Mouse (Mus musculus): ENCODE results near the gene Zfp729b. TPM values are rescaled to one million over a fixed set of nuclear protein-coding genes. Genes with fewer than 3 reads are reported as not detected.

Gene Zfp729b
- total RNA-seq (2021), result 1 to 10 TPM; 2.3 to 2.8 TPM
- long read RNA-seq, experiment 1, result 0 reads
- long read RNA-seq, experiment 2, result 0 reads

- peak; percentile 80 for DNase-seq
Measured at GRCm38 (mm10) chr13:67609066-67609876, at the start of gene Zfp729b. Gene Zfp729b, minus strand, starts transcription at chr13:67609707.

- DNase-seq, result no peak
Measured at GRCm38 (mm10) chr13:67652496-67652895, 43.0 kb upstream of the Zfp729b start.

GRCm38 (mm10) chr13:67637294-67638007 lies 27.9 kb upstream of the Zfp729b start, which contains the start of the genes Gm49345 and Zfp729a:
Gene Gm49345, minus strand, starts transcription at chr13:67637769.
Gene Zfp729a, minus strand, starts transcription at chr13:67637791.
- DNase-seq, result peak; percentile 79

GRCm38 (mm10) chr13:67610108-67610507 lies 601 bp upstream of the Zfp729b start:
- DNase-seq, result no peak

- no peak for DNase-seq
Measured at GRCm38 (mm10) chr13:67572591-67573189, 36.8 kb downstream of the Zfp729b start.

- no peak for DNase-seq
Measured at GRCm38 (mm10) chr13:67553730-67554129, 55.8 kb downstream of the Zfp729b start, which contains the start of gene Zfp748. Gene Zfp748, minus strand, starts transcription at chr13:67553830.

GRCm38 (mm10) chr13:67552505-67553346 lies 56.8 kb downstream of the Zfp729b start:
- DNase-seq, result peak; percentile 77

DNA sequence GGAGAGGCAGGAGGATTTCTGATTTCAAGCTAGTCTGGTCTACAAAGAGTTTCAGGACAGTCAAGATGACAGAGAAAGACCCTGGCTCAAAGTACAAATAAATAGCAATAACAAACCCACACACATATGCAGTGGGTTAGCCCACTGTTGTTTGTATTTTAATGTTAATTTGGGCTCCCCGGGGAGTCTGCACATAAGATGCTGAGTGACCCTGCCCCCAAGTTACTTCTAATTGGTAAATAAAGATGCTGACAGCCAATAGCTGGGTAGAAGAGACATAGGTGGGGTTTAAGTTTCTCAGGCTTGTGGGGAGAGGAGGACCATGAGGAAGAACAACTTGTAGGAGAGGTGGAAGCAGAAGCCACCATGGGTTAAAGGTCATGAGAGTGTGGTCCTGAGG lies 63.6 kb downstream of the Zfp729b start:
- DNase-seq, result no peak

Other genes starting within 250 kb of the Zfp729b start
- gene Gm28044, start 249.2 kb downstream of the Zfp729b start, total RNA-seq (2021), result under 1 TPM in 1 of 2 experiments, not detected in 1; 0.94 TPM
- gene Zfp953, start 249.1 kb downstream of the Zfp729b start, total RNA-seq (2021), result 1 to 10 TPM in 1 of 2 experiments, under 1 TPM in 1; 0.99 to 1.2 TPM
- gene Gm28041, start 234.0 kb downstream of the Zfp729b start, total RNA-seq (2021), result 1 to 10 TPM in 1 of 2 experiments, not detected in 1; 1.2 TPM
- gene Zfp456, start 233.9 kb downstream of the Zfp729b start, total RNA-seq (2021), result under 1 TPM; 0.23 to 0.32 TPM
- 1 to 10 TPM in 1 of 2 experiments, under 1 TPM in 1; 0.64 to 1.1 TPM for gene Zfp429, start 209.9 kb downstream of the Zfp729b start, total RNA-seq (2021)
- gene Zfp459, start 188.3 kb downstream of the Zfp729b start, total RNA-seq (2021), result under 1 TPM; 0.16 to 0.36 TPM
- 1 to 10 TPM; 3.9 to 4.2 TPM for gene Zfp874a, start 158.1 kb downstream of the Zfp729b start, total RNA-seq (2021)
- 10 to 100 TPM in 1 of 2 experiments, 1 to 10 TPM in 1; 8.3 to 11.0 TPM for gene Zfp874b, start 125.4 kb downstream of the Zfp729b start, total RNA-seq (2021)
- gene Zfp58, start 109.2 kb downstream of the Zfp729b start, total RNA-seq (2021), result 1 to 10 TPM; 2.8 to 2.9 TPM
- not detected for gene Gm26965, start 83.6 kb downstream of the Zfp729b start, total RNA-seq (2021)
- gene Zfp87, start 83.5 kb downstream of the Zfp729b start, total RNA-seq (2021), result 1 to 10 TPM; 4.5 to 5.6 TPM
- 1 to 10 TPM; 2.2 to 2.6 TPM for gene Zfp748, start 55.9 kb downstream of the Zfp729b start, total RNA-seq (2021)
- under 1 TPM in 1 of 2 experiments, not detected in 1; 0.62 TPM for gene Gm49345, start 28.1 kb upstream of the Zfp729b start, total RNA-seq (2021)
- gene Zfp729a, start 28.1 kb upstream of the Zfp729b start, total RNA-seq (2021), result 1 to 10 TPM; 1.8 to 2.3 TPM
- gene Zfp738, start 77.4 kb upstream of the Zfp729b start, total RNA-seq (2021), result 1 to 10 TPM; 2.2 to 4.0 TPM
- 1 to 10 TPM; 3.8 to 4.4 TPM for gene Zfp65, start 119.5 kb upstream of the Zfp729b start, total RNA-seq (2021)
- gene Zfp85, start 145.5 kb upstream of the Zfp729b start, total RNA-seq (2021), result 1 to 10 TPM; 1.9 to 2.3 TPM
- gene Zfp493, start 170.0 kb upstream of the Zfp729b start, total RNA-seq (2021), result 1 to 10 TPM; 2.7 to 3.1 TPM
- 1 to 10 TPM; 1.4 to 2.1 TPM for gene Zfp273, start 204.0 kb upstream of the Zfp729b start, total RNA-seq (2021)
- gene Gm10037, start 221.4 kb upstream of the Zfp729b start, total RNA-seq (2021), result under 1 TPM; 0.92 to 0.94 TPM